Mouse (Mus musculus) small intestine, adult 2 months (tissue): Measurements from ENCODE around the gene Cdc34.

Experiments used
- CTCF ChIP-seq: fragments of 200-500 bp; IDR thresholded peaks from 2 replicates; pipeline ENCODE4 v1.5.1; 2012; ENCODE audit warnings: low read depth, mild to moderate bottlenecking, control low read depth, inconsistent platforms, low read length, moderate library complexity, mixed read lengths; ENCODE audit not compliant: insufficient replicate concordance, insufficient read length; ENCODE audit errors: extremely low read depth
- POLR2A ChIP-seq: fragments of 200-500 bp; IDR thresholded peaks from 2 replicates; pipeline ENCODE4 v1.6.1; 2012; ENCODE audit warnings: low read depth, mild to moderate bottlenecking, control low read depth, inconsistent platforms, low read length, moderate library complexity

DNA sequence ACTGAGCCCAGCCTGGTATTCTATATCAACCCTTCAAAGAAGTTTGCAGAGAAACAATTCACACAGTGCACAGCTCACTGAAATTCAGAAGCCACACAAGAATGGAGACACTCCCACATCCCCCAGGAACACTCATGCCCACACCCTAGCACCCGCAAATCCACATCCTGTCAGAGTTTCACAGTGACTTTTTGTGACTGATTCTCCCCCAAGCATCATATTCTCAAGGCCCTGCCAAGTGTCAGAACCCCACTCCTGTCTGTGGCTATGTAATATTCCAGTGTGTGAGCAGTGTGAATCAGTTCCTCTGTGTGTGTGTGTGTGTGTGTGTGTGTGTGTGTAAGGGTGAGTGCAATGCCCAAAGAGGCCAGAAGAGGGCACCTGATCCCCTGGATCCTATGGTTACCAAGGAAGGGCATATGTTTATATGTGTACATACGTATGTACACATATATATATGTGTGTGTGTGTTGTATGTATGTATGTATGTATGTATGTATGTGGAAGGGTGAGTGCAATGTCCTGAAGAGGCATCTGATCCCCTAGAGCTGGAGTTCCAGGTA is 10.1 kb downstream of the Cdc34 start:
- TF ChIP-seq CTCF (no peak), POLR2A (no peak)
